Mouse (Mus musculus) adrenal gland, postnatal 14 days (tissue): ENCODE data around the gene A930017K11Rik. TPM values are rescaled to one million over a fixed set of nuclear protein-coding genes. Genes with fewer than 3 reads are reported as not detected.

Experiments used
- DNase-seq: peaks from one replicate; pipeline ENCODE4 v3.0.0; 2021; ENCODE audit warnings: mixed read lengths
- total RNA-seq: library from RNA; stranded (reverse); gene quantifications from 2 replicates; pipeline ENCODE4 v1.2.3, GENCODE M21; 2021

The A930017K11Rik gene
- total RNA-seq, 1 experiment from 2014 or later, result not detected

DNA sequence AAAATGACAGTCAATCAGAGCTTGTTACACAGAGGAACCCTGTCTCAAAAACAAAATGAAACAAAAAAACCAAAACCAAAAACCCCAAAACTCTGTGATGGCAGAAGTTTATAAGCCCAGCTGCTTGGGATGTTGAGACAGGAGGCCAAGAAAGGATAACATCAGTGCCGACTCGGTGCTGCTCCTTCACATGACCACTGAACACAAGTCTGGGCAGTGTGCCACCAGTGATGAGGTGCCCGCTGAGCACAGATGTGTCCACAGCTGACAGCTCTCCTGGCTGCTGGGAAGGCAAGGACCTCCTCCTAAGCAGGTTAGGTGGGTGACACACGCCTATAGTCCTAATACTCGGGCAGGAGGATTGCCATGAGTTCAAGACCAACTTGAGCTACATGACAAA is 30.2 kb downstream of the A930017K11Rik start:
- peak; percentile 16 for DNase-seq

DNA sequence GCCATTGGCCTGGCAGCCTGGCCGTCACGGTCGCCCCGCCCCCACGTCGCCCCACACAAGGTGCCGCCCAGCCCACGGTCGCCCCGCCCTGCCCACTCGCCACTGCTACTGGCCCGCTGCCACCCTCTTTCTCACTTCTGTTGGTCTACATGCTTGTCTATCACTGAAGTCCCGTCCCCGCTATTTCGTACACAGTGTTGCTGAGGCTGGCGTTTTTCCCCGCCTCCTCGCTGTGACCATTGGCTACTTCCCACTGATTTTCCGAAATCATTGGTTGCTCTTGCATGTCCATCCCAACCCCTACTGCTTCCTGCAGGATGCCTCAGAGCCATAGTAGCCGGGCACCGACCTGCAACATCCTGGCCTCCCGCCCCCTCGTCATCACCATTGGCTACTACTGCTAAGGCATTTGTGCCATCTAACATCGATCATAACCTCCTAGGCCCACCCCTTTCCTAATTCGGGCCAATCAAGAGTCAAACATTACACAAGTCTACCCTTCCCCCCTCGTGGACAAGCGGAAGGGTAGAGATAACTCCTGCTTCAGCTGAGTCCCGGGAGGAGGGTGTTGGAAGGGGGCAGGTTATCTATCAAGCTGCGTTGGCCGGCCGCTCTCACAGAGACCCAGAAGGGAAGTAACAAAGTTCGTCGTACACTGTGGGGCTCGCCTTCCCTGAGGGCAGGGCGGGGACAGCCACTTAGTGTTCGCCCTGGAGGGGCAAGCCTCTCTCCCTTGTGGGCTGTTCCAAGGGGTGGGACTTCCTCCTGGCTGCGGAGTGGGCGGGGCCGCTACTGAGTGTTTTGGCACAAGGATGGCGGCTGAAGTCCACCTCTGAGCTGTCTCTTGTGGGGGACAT is 32.4 kb downstream of the A930017K11Rik start:
- DNase-seq, result peak; percentile 100

DNA sequence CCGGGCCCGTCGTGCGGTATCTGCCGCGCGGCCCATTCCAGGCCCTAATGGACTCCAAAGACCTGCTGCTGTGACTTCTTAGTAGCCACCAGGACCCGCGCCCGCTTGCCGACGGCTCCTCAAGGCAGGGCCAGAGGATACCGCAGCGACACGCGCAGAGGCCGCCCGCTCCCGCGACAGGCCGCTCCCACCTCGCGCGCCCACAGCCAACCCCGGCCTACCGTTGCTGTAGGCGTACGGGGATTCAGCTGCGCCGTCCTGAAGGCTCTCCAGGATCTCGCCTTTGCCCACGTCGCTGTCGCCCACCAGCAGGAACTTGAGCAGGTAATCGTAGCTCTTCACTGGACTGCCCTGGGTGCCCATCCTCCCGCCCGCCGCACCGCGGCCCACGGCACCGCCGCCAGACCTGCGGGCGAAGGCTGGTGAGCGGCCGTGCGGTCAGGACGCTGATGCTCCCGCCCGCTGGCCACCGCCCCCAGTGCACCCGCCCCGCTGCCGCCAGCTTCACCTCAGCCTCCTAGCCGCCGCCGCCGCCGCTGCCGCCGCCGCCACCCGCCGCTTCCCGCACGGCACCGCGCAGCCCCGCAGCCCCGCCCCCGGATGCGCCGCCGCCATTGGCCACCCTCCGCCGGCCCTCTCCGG is 33.1 kb downstream of the A930017K11Rik start, which contains the start of gene Rab40c:
Gene Rab40c (minus strand): TSS at position 584 of the 642 bp plus-strand sequence.
- DNase-seq, result peak; percentile 78

DNA sequence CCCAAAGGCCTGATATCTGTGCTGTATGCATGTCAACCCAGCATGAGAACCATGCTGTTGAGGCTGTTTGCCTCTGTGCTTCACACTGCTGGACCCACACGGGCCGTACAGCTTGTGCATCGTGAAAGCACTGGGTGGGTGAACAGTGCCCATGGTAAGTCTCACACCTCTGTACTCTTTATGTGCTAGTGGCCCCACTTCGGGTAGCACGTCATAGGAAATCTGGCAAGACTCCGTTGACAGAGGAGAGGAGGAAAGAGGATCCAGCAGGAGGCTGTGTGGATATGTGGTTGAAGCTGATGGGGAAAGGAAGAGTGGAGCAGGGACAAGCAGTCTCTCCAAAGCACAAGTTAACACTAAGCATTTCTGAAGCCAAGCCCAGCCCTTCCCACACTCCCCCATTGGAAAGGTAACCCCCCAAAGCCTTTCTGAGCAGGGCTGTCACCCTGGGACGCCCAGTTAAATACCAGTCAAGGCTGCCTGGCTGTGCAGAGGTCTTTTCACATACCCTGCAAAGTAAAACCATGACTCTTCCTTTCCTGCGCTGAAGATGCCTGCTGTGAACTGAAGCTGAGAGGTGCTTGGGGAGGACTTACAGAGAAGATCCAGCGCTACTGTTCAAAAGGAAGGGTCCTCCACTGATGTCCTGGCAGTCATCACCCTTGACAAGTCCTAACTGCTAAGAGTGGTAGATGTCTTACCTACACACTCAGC is 34.2 kb downstream of the A930017K11Rik start:
- no peak for DNase-seq

DNA sequence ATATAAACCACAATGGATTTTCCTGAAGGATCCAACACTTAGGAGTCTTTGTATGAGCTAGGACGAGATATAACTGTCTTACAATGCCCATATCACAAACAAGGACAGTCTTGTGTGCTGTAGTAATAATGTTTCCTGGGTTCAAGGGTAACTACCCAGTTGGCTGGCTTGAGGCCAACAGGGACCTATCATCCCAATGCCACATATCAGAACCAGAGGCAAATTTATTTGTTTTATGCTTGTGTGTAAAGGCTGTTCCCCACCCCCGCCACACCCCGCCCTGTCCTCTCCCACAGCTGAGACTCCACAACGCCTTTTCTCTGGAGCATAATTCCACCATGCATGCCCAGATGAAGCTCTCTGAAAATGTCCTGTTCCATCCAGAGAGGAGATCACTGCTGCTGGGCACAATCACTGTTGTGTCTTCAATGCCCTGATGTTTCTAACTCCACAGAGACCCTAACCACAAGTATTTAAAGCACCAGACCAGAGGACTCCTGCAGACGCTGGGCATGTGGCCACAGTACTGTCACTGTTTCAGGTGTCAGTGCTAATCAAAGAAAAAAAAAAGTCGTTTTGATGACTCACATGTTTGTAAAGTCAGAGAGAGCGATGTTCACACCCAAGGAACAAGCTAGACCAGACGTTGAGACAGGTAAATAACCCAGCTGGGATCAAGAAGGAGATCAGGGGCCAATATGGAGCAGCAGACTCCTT is 35.3 kb downstream of the A930017K11Rik start:
- DNase-seq, result peak; percentile 79

DNA sequence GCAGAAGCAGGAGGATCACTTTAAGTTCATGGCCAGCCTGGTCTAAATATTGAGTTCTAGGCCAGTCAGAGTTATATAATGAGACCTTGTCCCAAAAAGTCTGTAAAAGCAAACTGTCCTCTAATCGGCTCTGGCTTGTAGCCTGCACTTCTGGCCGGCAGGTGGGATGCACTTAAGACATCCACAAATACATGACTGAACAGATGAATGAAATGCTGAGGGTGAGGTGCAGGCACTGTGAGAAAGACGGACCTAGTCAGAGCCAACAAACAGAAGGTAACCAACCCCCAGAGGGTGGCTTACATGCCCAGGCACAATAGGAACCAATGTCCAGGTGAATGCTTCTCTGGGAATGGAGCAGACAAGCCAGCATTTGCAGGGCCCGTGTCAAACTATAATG is 38.1 kb downstream of the A930017K11Rik start:
- no peak for DNase-seq

DNA sequence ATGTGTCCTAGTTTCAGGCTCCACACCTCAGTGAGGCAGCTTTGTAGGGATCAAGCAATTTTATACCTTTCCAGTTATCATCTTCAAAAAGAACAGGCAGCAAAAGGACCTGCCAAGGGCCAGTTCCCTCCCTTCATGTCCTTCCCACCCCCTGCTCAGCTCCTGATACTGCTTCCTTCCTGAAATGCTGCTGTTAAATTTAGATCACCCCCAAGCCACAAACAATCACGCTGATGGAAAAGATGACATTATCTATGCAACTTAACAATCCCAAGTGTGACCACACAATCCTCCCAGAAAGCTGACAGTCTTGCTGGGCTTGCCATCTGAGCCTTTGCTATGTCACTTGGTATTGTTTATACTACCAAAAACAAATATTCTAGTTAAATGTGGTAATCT is 38.5 kb downstream of the A930017K11Rik start:
- DNase-seq, result no peak

DNA sequence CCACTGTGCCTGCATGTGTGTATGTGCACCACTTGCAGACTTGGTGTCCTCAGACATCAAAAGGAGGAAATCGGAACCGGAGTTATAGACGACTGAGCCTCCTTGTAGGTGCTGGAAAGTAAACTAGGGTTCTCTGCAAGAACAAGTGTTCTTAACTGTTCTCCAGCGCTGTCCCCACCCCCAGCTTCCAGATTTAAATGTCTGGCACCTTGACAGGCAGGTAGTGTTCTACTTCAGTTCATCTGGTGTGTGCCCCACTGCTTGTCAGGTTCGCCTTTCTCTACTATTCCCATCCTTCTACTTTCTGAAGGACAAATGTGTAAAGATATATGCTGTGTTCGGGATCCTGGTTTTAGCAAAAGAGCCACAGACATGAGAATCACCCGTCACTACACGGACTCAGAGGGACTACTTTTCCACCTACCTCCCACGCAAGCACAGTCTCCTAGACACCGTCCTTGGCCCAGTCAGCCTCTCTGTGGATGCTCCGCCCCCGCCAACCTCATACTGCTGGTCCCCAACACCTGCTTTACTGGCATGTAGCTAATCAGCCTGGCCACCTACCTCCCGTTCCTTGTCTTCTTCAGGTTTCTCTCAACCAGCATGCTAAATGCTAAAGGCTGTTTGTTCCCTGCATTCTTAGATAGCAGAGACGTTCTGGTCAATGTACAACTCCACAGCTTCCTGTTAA is 39.0 kb downstream of the A930017K11Rik start:
- peak; percentile 42 for DNase-seq

DNA sequence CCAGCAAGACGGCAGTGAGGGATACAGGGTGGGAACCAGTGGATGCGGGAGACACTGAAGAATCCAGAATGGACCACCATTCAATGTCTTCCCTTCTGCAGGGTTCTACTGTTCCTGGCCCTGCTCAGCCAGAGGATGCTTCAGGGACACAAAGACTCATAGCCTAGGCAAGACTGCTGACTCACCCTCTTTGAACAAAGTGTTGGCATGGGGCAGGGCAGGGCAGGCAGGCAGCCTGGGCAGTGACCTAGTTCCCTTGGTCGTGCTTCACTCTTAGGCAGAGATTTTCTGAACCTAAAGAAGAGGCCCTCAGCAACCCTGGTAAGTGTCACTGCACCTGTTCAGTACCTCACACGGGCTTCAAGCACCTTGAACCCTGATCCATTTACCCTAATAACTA is 40.5 kb downstream of the A930017K11Rik start:
- DNase-seq, result peak; percentile 80

DNA sequence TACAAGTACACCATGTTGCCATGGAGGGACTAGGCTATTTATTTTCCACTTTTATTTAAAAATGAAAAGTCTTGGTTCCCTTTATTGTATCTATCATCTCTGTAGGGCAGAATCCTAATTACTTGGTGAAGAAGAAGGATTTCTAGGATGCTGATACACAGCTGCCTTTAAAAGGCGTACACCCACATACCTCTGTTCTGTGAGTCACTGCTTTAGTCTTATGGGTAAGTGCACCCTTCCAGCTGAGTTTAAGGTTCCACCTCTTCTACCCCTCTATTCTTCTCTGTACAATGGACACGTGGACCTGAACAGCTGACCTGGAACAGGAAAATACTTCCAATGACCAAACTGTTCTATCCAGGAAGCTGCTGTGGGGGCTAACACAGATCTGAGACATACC is 44.7 kb downstream of the A930017K11Rik start:
- no peak for DNase-seq

DNA sequence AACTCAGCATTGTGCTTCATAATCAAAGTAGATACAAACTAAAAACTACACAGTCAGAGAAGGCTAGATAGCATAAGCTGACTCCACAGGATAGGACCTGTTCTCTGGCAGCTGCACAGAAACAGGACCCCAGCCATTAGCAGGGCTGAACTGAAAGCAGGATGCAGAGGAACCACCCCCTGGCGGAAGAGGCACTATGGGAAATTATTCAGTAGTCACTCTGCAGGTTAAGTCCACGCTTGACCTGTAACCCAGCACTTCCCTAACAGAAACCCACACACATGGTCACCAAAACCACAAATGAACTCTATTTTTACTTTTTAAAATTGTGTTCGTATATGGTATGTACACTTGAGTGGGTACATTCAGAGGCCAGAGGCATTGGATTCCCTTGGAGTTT is 49.3 kb downstream of the A930017K11Rik start:
- DNase-seq, result no peak

DNA sequence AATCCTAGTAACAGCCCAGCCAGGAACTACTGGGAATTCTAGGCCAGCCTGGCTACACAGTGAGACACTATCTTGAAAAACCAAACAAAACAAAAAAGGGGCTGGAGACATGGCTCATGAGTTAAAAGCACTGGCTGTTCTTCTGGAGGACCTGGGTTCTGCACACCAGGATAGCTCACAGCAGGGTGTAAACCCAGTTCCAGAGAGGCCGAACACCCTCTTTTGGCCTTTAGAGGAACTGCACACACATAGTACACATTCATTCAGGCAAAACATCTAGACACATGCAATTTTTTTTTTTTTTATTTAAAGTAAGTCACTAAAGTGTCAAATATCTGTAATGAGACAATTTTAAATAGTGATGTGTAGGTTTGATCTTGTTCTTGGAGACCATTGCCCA is 52.2 kb downstream of the A930017K11Rik start:
- DNase-seq, result no peak

Other genes with a start within 250 kb of the A930017K11Rik start
- gene Gng13, start 235.4 kb downstream of the A930017K11Rik start, total RNA-seq, result not detected in 2 replicates
- 4.4 and 5.0 TPM in 2 replicates for gene Chtf18, start 225.1 kb downstream of the A930017K11Rik start, total RNA-seq
- 9.9 and 10.7 TPM in 2 replicates for gene Rpusd1, start 224.9 kb downstream of the A930017K11Rik start, total RNA-seq
- gene Mslnl, start 216.5 kb downstream of the A930017K11Rik start, total RNA-seq, result not detected in 2 replicates
- gene Msln, start 198.2 kb downstream of the A930017K11Rik start, total RNA-seq, result 13.0 and 14.3 TPM in 2 replicates
- gene Narfl, start 178.8 kb downstream of the A930017K11Rik start, total RNA-seq, result 30.6 and 35.3 TPM in 2 replicates
- 21.8 and 27.2 TPM in 2 replicates for gene Haghl, start 166.9 kb downstream of the A930017K11Rik start, total RNA-seq
- gene Ccdc78, start 166.0 kb downstream of the A930017K11Rik start, total RNA-seq, result not detected in 2 replicates
- 55.4 and 60.2 TPM in 2 replicates for gene Fam173a, start 159.7 kb downstream of the A930017K11Rik start, total RNA-seq
- gene AC134908.4, start 156.9 kb downstream of the A930017K11Rik start, total RNA-seq, result not detected in 2 replicates
- gene Metrn, start 155.4 kb downstream of the A930017K11Rik start, total RNA-seq, result 24.7 and 27.3 TPM in 2 replicates
- gene Fbxl16, start 143.5 kb downstream of the A930017K11Rik start, total RNA-seq, result 18.8 and 24.9 TPM in 2 replicates
- 17.4 and 19.5 TPM in 2 replicates for gene Wdr24, start 128.9 kb downstream of the A930017K11Rik start, total RNA-seq
- gene Jmjd8, start 123.7 kb downstream of the A930017K11Rik start, total RNA-seq, result 68.2 and 71.0 TPM in 2 replicates
- gene Stub1, start 119.2 kb downstream of the A930017K11Rik start, total RNA-seq, result 149 and 160 TPM in 2 replicates
- gene Rhbdl1, start 115.3 kb downstream of the A930017K11Rik start, total RNA-seq, result 12.9 and 14.9 TPM in 2 replicates
- gene Gm20683, start 110.8 kb downstream of the A930017K11Rik start, total RNA-seq, result 10.9 and 11.8 TPM in 2 replicates
- gene Rhot2, start 107.7 kb downstream of the A930017K11Rik start, total RNA-seq, result 95.9 and 108 TPM in 2 replicates
- 23.1 and 23.2 TPM in 2 replicates for gene Wdr90, start 91.1 kb downstream of the A930017K11Rik start, total RNA-seq
- gene Mcrip2, start 83.8 kb downstream of the A930017K11Rik start, total RNA-seq, result 336 and 337 TPM in 2 replicates
- 72.1 and 88.0 TPM in 2 replicates for gene Mettl26, start 77.5 kb downstream of the A930017K11Rik start, total RNA-seq
- 1.2 and 1.5 TPM in 2 replicates for gene Wfikkn1, start 71.7 kb downstream of the A930017K11Rik start, total RNA-seq
- 19.8 and 20.9 TPM in 2 replicates for gene Rab40c, start 32.8 kb downstream of the A930017K11Rik start, total RNA-seq
- 112 and 122 TPM in 2 replicates for gene Pigq, start 7.6 kb downstream of the A930017K11Rik start, total RNA-seq
- 0.15 TPM in 1 of 2 replicates, not detected in the other for gene Nhlrc4, start 7.6 kb downstream of the A930017K11Rik start, total RNA-seq
- 18.8 and 23.8 TPM in 2 replicates for gene Capn15, start 33.2 kb upstream of the A930017K11Rik start, total RNA-seq
- 18.6 and 19.0 TPM in 2 replicates for gene Rab11fip3, start 117.0 kb upstream of the A930017K11Rik start, total RNA-seq
- gene Decr2, start 137.8 kb upstream of the A930017K11Rik start, total RNA-seq, result 34.2 and 42.3 TPM in 2 replicates
- 2.6 and 2.7 TPM in 2 replicates for gene Nme4, start 143.0 kb upstream of the A930017K11Rik start, total RNA-seq
- 5.0 and 5.8 TPM in 2 replicates for gene Tmem8, start 160.7 kb upstream of the A930017K11Rik start, total RNA-seq
- 77.5 and 87.3 TPM in 2 replicates for gene Mrpl28, start 170.9 kb upstream of the A930017K11Rik start, total RNA-seq
- 32.8 and 43.1 TPM in 2 replicates for gene Axin1, start 186.1 kb upstream of the A930017K11Rik start, total RNA-seq
- gene Pdia2, start 246.5 kb upstream of the A930017K11Rik start, total RNA-seq, result 1.4 and 1.5 TPM in 2 replicates